Comparison of ENCODE assay signal across 8 mouse cellular contexts in the genomic region with DNA sequence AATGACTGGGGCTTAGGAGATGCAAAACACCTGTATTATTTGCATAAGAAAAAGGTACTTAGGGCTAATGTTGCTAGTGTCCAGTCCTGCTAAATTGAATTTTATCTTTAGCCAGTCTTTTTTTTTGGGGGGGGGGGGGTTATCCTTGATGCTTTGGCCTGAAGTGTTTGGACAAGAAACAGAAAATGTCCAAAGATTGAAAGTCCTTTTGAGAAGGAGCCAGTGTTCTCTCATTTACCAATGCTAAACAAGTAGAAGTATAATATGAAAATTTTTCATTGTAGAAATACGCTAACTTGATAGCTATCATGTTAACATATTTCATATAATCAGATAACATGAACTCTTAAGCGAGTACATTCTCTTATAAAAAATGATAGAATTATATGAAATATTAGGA.
DNase-seq lines count a peak whose midpoint lies in the region; ATAC-seq lines count a peak whose summit lies in the region.

No protein-coding gene starts in this region.

- no peak overlapping the region; the same call in 1 of the 2 replicates for H3K4me3 ChIP-seq in lung, embryonic 16.5 days (ENCODE audit: low read length)
- H3K4me3 ChIP-seq in forebrain, embryonic 12.5 days (replicated peaks) = no peak overlapping the region
- peak overlapping the region; percentile 54 for H3K4me3 ChIP-seq in limb, embryonic 13.5 days
- H3K4me3 ChIP-seq in neural tube, embryonic 15.5 days (replicated peaks) = 0 out of 2 replicates have a peak overlapping the region, but pooled peaks have one; percentile 1

- peaks cover 11% of the 10 kb centered on the region for H3K4me1 ChIP-seq in lung, embryonic 16.5 days (replicated peaks; ENCODE audit: control insufficient read depth, insufficient read depth, low read length)
- peaks cover 21% of the 10 kb centered on the region for H3K4me1 ChIP-seq in forebrain, embryonic 12.5 days
- peaks cover 14% of the 10 kb centered on the region for H3K4me1 ChIP-seq in limb, embryonic 13.5 days
- peaks cover 17% of the 10 kb centered on the region for H3K4me1 ChIP-seq in neural tube, embryonic 15.5 days

- H3K4me2 ChIP-seq in lung, embryonic 16.5 days (ENCODE audit: low read depth, low read length) = peak overlapping the region; percentile 56
- H3K4me2 ChIP-seq in forebrain, embryonic 12.5 days = peak overlapping the region; percentile 60
- H3K4me2 ChIP-seq in limb, embryonic 13.5 days (replicated peaks) = peak overlapping the region; percentile 75
- peak overlapping the region; percentile 61 for H3K4me2 ChIP-seq in neural tube, embryonic 15.5 days

- H3K27me3 ChIP-seq in lung, embryonic 16.5 days (ENCODE audit: control insufficient read depth, insufficient read depth, low read depth, low read length) = no peaks in the 10 kb centered on the region
- no peaks in the 10 kb centered on the region for H3K27me3 ChIP-seq in forebrain, embryonic 12.5 days
- no peaks in the 10 kb centered on the region for H3K27me3 ChIP-seq in limb, embryonic 13.5 days
- H3K27me3 ChIP-seq in neural tube, embryonic 15.5 days (replicated peaks) = no peaks in the 10 kb centered on the region

- DNase-seq in lung, postnatal 4 days = no peak
- DNase-seq in gastrocnemius, postnatal 10 days = no peak
- DNase-seq in MN1 (ENCODE audit: low spot score) = no peak
- DNase-seq in urinary bladder, adult 2 months (ENCODE audit: low spot score) = no peak

- H3K9me3 ChIP-seq in lung, embryonic 16.5 days (ENCODE audit: control insufficient read depth, low read length) = peaks cover 2% of the 10 kb centered on the region; the same call in 1 of the 2 replicates
- H3K9me3 ChIP-seq in forebrain, embryonic 12.5 days = no peaks in the 10 kb centered on the region
- no peaks in the 10 kb centered on the region for H3K9me3 ChIP-seq in limb, embryonic 13.5 days
- no peaks in the 10 kb centered on the region for H3K9me3 ChIP-seq in neural tube, embryonic 15.5 days (replicated peaks)

- no peak overlapping the region for H3K27ac ChIP-seq in lung, embryonic 16.5 days (ENCODE audit: low read length)
- no peak overlapping the region for H3K27ac ChIP-seq in forebrain, embryonic 12.5 days
- no peak overlapping the region for H3K27ac ChIP-seq in limb, embryonic 13.5 days
- H3K27ac ChIP-seq in neural tube, embryonic 15.5 days (replicated peaks) = no peak overlapping the region

- 76% methylated on average over 2 of the region's 2 CpGs for WGBS in lung, embryonic 16.5 days
- 81% methylated on average over 2 of the region's 2 CpGs for WGBS in forebrain, embryonic 12.5 days
- WGBS in limb, embryonic 13.5 days = 88% methylated on average over 2 of the region's 2 CpGs
- WGBS in neural tube, embryonic 15.5 days = 96% methylated on average over 2 of the region's 2 CpGs

- H3K9ac ChIP-seq in lung, embryonic 16.5 days (ENCODE audit: low read length) = no peak overlapping the region
- no peak overlapping the region for H3K9ac ChIP-seq in forebrain, embryonic 12.5 days
- no peak overlapping the region for H3K9ac ChIP-seq in limb, embryonic 13.5 days
- no peak overlapping the region for H3K9ac ChIP-seq in neural tube, embryonic 15.5 days (replicated peaks)

- no peak for ATAC-seq in lung, embryonic 16.5 days (ENCODE audit: low read depth)
- ATAC-seq in forebrain, embryonic 12.5 days (ENCODE audit: low FRiP score) = no peak
- no peak for ATAC-seq in limb, embryonic 13.5 days (ENCODE audit: low FRiP score, low read depth)
- no peak for ATAC-seq in neural tube, embryonic 15.5 days (ENCODE audit: low FRiP score)

- H3K36me3 ChIP-seq in lung, embryonic 16.5 days (ENCODE audit: control insufficient read depth, insufficient read depth, low read length) = peaks cover 3% of the 10 kb centered on the region; the same call in 1 of the 2 replicates
- peaks cover 10% of the 10 kb centered on the region for H3K36me3 ChIP-seq in forebrain, embryonic 12.5 days (replicated peaks)
- peaks cover 12% of the 10 kb centered on the region for H3K36me3 ChIP-seq in limb, embryonic 13.5 days
- H3K36me3 ChIP-seq in neural tube, embryonic 15.5 days = no peaks in the 10 kb centered on the region

Comparison
In these comparisons a context has a peak if more than half of its experiments do, and no peak if none do; other contexts are left out.
1. H3K4me3 ChIP-seq: peak in limb, embryonic 13.5 days (single experiment) and neural tube, embryonic 15.5 days (single experiment); none in lung, embryonic 16.5 days (single experiment) and forebrain, embryonic 12.5 days (single experiment).
2. Peak in every context shown above with its lines, with median percentiles within 50 percentile points of each other: H3K4me2 ChIP-seq.